Mouse (Mus musculus) T-helper 1 cell (primary cell): ENCODE data around the gene Rab5a.

Experiments used
- in situ Hi-C: fragments of 300-600 bp; cut with MboI, MseI; formaldehyde crosslinking; loops from one replicate; pipeline ENCODE4 v1.15.1; 2025; ENCODE audit warnings: high pct_unique_total_duplicates

The Rab5a gene

GRCm38 (mm10) chr17:53542536-53542935, 63.5 kb downstream of the Rab5a start:
- in situ Hi-C loops: loop anchor here (10.0 kb wide), 1 partner anchor 292 kb away; no protein-coding TSS in a partner anchor

GRCm38 (mm10) chr17:53543591-53544324, 64.7 kb downstream of the Rab5a start:
- in situ Hi-C loops: loop anchor here (10.0 kb wide), 1 partner anchor 291 kb away; no protein-coding TSS in a partner anchor

GRCm38 (mm10) chr17:53551306-53552299, 72.6 kb downstream of the Rab5a start:
- in situ Hi-C loops: no loop called here

- in situ Hi-C loops: no loop called here
Measured at GRCm38 (mm10) chr17:53554088-53554487, 75.1 kb downstream of the Rab5a start.

GRCm38 (mm10) chr17:53554813-53555212, 75.8 kb downstream of the Rab5a start:
- in situ Hi-C loops: no loop called here
